1 mouse cellular context compared by ENCODE assay signal in the genomic region with DNA sequence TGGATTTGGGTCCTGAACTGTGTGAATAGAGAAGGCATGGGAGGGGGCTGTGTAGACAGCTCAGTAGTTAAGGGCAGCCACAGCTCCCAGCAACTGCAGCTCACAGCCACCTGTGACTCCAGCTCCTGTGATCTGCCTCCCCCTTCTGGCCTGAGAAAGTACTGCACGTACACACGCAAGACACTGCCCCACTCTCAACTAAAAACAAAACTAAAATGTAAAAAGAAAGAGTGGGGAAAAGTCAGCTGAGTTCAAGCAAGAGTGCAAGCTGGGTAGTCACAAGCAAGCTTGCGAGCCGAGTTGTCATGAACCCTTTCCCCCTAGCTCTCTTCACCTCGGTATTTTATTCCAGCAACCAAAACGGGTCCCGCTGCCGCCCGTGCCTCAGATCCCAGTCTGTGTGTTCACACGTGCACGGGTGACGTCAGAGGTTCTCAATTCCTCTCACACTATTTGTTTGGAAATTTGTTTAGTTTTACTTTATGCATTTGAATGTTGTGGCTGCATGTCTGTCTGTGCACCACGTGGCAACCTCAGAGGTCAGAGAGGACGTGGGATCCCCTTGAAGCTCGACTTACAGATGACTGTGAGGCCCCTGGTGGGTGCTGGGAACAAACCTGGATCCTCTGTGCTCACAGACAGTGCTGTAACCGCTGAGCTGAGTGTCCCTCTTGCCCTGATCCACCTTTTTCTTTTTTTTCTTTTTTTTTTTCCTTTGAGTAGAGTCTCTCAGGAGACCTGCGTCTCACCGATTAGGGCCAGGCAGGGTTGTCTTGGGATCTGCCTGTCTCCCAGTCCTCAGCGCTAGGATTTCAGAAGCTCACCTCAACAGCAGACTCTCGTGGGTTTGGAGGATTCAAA.
TF ChIP-seq lines count a peak whose summit lies in the region.

No protein-coding gene starts in this region.

TF ChIP-seq in ES-E14, 5 proteins besides CTCF, POLR2A, EP300 and RAD21:
- TF ChIP-seq ZC3H11A (IDR thresholded peaks at IDR 0.05; ENCODE audit: borderline replicate concordance, low read depth, low read length) (peak; percentile 38; the same call in 1 of the 2 replicates), CHD2 (IDR thresholded peaks at IDR 0.05; ENCODE audit: low read depth, low read length) (no peak)
